Mouse (Mus musculus) olfactory bulb, adult 2 months (tissue): ENCODE results near the gene Dnm2. TPM values are rescaled to one million over a fixed set of nuclear protein-coding genes. Genes with fewer than 3 reads are reported as not detected.
A peak's percentile ranks its signal among the peaks of the same experiment; 100 is the strongest.

Source experiments
- H3K27ac ChIP-seq: fragments of 200-500 bp; 2 replicates; pipeline ENCODE4 v1.5.1; 2012; ENCODE audit warnings: low read depth, low read length; ENCODE audit not compliant: insufficient read depth
- H3K4me1 ChIP-seq: fragments of 200-500 bp; 2 replicates; pipeline ENCODE4 v1.6.1; 2012; ENCODE audit warnings: low read length; ENCODE audit not compliant: control insufficient read depth, insufficient read depth
- H3K4me3 ChIP-seq: fragments of 200-500 bp; 2 replicates; pipeline ENCODE4 v1.5.1; 2012; ENCODE audit warnings: mild to moderate bottlenecking, low read depth, low read length, moderate library complexity; ENCODE audit not compliant: insufficient read depth
- CTCF ChIP-seq: fragments of 200-500 bp; IDR thresholded peaks from 2 replicates; pipeline ENCODE4 v1.5.1; 2012; ENCODE audit warnings: low read depth, mild to moderate bottlenecking, low read length, moderate library complexity; ENCODE audit not compliant: insufficient read depth
- POLR2A ChIP-seq: fragments of 200-500 bp; IDR thresholded peaks from 2 replicates; pipeline ENCODE4 v1.6.1; 2012; ENCODE audit warnings: mild to moderate bottlenecking, low read depth, low read length, moderate library complexity; ENCODE audit not compliant: insufficient read depth
- WGBS: fragments of 180-500 bp; shearing (Covaris S2); methylation state at CpG from one replicate; pipeline ENCODE4 v1.1.7; 2018; 5-methylcytosine and 5-hydroxymethylcytosine counted together
- polyA plus RNA-seq: library from polyadenylated mRNA; stranded (reverse); fragments of >200 nt; gene quantifications from 2 replicates; pipeline ENCODE4 v1.2.4, GENCODE M21; 2012; ENCODE audit warnings: low replicate concordance; ENCODE audit not compliant: missing spikeins, insufficient read depth, insufficient read length

Dnm2 gene
- polyA plus RNA-seq, 1 experiment: 371 TPM

DNA sequence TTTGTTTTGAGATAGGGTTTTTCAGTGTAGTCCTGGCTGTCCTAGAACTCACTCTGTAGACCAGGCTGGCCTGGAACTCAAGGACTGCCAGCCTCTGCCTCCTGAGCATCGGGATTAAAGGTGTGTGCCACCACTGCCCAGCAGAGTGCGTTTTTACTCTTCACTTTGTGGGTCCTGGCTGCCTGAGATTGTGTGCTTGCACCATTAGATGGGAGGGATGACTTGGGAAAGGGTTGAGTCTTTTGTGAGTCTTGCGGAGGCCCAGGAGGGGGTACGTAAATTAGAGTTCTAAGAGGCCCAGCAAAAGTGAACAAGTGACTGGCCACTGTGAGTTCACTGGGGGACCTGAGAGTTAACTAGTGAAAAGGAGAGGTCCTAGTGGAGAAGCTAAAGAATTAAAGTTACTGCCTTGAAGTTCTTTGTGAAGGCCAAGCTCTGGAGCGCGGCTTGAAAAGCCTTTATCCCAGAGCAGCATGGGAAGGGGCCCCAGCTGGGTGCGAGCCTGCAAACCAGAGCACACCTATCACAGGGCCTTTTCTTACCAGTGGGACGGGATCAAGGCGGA lies 120.7 kb downstream of the Dnm2 start:
- Histone ChIP-seq H3K27ac (no peak overlapping the region), H3K4me1 (peaks cover 3% of the 10 kb centered on the region; the same call in 1 of the 2 replicates), H3K4me3 (peak overlapping the region; percentile 88)
- TF ChIP-seq CTCF (no peak), POLR2A (no peak)
- 19% methylated on average over 9 of the region's 9 CpGs for WGBS

DNA sequence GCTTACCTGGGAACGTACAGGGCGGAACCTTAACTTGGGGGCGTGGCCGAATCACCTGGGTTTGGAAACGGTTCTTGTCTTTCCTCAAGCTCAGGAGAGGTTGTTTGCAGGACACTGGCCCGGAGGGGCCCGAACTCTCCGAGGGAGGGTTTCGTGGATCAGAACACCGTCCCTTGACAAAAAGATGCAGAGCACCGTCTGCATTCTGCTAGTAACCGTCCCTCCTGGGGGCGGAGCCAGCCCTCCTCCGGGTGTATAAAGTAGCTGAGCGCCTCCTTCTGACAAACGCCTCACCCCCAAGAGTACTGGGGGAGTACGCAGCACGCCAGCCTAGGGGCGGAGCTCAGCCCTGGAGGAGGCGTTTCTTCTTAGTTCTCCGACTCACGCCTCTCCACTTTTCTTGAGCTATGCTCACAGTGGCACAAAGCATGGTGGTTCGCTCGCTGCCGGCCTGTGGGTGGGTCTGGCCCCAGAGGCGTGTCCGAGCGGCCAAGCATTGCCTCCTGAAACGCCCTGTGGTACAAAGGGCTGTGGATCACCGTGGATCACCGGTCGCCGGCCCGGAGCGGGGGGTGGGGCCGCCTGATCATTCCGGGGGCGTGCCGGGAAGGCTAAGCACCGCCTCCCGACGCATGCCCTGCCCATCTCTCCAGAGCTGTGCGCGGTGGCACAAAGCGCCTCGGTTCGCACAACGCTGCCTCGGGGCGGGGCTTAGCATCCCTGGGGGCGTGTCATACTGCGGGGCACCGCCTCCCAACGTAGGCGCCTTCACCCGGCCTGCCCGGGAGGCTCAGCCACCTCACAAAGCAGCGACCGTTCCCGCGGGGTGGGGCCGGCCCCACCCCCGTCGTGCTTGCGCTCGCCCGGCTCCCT lies 121.4 kb downstream of the Dnm2 start:
- TF ChIP-seq POLR2A: no peak
- no peak; the same call in 1 of the 2 replicates for TF ChIP-seq CTCF
- peak overlapping the region; percentile 76 for H3K27ac ChIP-seq
- H3K4me3 ChIP-seq: peak overlapping the region; percentile 88
- H3K4me1 ChIP-seq: peaks cover 3% of the 10 kb centered on the region; the same call in 1 of the 2 replicates
- WGBS: under 1% methylated on average over 67 of the region's 67 CpGs

DNA sequence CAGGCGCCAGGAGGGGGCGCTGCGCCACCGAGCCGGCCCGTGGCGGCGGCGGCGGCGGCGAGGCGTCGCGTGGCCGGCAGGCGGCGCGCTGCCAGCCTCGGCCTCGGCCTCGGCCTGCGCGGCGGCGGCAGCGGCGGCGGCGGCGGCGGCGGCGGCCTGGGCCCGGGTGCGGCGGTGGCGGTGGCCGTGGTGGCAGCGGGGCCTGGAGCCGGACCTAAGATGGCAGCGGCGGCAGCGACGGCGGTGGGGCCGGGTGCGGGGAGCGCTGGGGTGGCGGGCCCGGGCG lies 122.0 kb downstream of the Dnm2 start, which contains the start of gene Carm1:
Gene Carm1, plus strand, starts transcription at position 106 of the 286 bp plus-strand sequence.
- H3K4me1 ChIP-seq: peaks cover 3% of the 10 kb centered on the region; the same call in 1 of the 2 replicates
- 34% methylated on average over 52 of the region's 52 CpGs for WGBS
- peak within 1 kb of the TSS; percentile 88 for H3K4me3 ChIP-seq
- no peak for TF ChIP-seq POLR2A
- peak; percentile 71; the same call in 1 of the 2 replicates for TF ChIP-seq CTCF
- H3K27ac ChIP-seq: peak within 1 kb of the TSS; percentile 87

DNA sequence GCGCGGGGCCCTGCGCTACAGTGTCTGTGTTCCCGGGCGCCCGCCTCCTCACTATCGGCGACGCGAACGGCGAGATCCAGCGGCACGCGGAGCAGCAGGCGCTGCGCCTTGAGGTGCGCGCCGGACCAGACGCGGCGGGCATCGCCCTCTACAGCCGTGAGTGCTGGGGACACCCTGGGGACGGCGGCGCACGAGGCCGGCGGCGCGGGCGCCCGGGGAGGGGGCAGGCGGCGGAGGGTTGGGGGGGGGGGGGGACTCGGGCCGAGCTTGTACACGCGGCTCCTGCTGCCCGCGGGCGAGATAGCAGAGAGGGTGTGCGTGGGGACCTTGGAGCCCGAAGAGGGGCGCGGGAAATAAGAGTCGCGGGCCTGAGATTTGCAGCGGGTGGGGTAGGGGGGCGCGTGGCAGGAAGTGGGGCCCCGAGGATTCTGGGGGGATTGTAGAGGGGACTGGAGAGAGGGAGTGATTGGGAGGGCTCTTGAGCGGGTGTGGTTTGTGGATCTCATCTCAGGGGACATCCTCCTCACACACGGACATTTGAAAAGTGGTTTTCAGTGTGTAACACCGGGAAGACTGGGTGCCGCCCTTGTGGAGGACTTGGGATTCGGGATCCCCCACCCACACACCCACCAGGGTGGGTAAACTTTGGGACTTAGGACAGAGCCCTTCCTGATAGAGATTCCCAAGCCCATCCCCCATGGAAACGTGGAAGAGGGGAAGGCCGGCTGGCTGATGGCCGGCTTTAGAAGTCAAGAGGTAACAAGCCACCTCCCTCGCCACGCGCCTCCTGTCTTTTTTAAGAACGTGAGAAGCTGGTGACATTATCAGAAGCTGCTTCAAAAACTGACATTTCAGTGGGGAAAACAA lies 122.6 kb downstream of the Dnm2 start:
- TF ChIP-seq POLR2A (no peak; the same call in 1 of the 2 replicates), CTCF (no peak)
- 1% methylated on average over 58 of the region's 66 CpGs for WGBS
- Histone ChIP-seq H3K4me3 (peak overlapping the region; percentile 88), H3K4me1 (peaks cover 3% of the 10 kb centered on the region; the same call in 1 of the 2 replicates), H3K27ac (peak overlapping the region; percentile 87)

DNA sequence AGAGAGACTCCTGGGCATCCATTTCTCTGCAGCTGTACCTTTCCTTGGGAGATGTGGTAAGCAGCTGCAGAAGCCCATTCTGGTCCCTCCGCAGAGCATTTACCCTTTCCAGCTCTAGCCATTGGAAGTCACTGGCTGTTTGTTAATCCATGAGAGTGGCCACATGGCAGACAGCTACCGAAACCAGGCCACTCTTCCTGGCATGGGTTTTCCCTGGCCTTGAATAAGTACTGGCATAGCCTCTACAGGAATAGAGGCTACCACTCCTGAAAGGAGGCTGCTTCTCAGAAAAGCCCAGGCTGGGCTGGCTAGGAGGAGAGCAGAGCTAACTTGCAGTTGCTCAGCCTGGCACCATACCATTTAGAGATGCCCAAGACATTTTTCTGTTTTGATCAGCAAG lies 126.3 kb downstream of the Dnm2 start:
- no peak overlapping the region for H3K4me3 ChIP-seq
- H3K27ac ChIP-seq: no peak overlapping the region
- no peak for TF ChIP-seq CTCF
- TF ChIP-seq POLR2A: no peak
- H3K4me1 ChIP-seq: peaks cover 4% of the 10 kb centered on the region
- 67% methylated on average over 2 of the region's 2 CpGs for WGBS

GRCm38 (mm10) chr9:21553607-21554273 lies 129.0 kb downstream of the Dnm2 start:
- peaks cover 4% of the 10 kb centered on the region for H3K4me1 ChIP-seq
- no peak overlapping the region for H3K4me3 ChIP-seq
- TF ChIP-seq CTCF (no peak), POLR2A (no peak)
- 87% methylated on average over 6 of the region's 6 CpGs for WGBS
- H3K27ac ChIP-seq: no peak overlapping the region

GRCm38 (mm10) chr9:21555198-21555742 lies 130.6 kb downstream of the Dnm2 start:
- Histone ChIP-seq H3K4me3 (no peak overlapping the region), H3K27ac (no peak overlapping the region), H3K4me1 (peaks cover 4% of the 10 kb centered on the region)
- 65% methylated on average over 6 of the region's 6 CpGs for WGBS
- TF ChIP-seq POLR2A (no peak), CTCF (no peak)

DNA sequence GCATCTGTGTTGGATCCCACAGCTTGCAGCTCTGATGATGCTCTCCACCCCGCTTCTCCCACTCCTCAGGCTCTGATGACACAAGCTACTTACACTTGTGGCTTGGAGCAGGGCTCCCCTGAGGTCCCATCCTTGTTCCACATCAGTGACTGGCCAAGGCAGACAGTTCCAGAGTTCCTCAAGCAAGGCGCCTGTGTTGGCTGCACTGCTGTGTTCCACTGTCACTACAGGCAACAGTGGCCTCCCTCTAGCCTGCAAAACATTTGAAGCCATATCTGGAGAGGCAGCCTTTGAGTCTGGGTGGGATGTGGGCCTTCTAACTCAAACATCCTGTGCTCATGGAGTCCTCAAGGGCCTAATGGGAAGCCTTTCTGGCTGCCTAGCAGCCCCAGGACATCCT lies 132.3 kb downstream of the Dnm2 start:
- TF ChIP-seq CTCF (no peak), POLR2A (no peak)
- WGBS: 80% methylated on average over 2 of the region's 2 CpGs

More for the DNA sequence above, 132.3 kb downstream of the Dnm2 start:
- no peak overlapping the region for H3K4me3 ChIP-seq
- H3K27ac ChIP-seq: no peak overlapping the region
- peaks cover 4% of the 10 kb centered on the region for H3K4me1 ChIP-seq

Other genes starting within 250 kb of the Dnm2 start
- not detected in 2 replicates for gene Keap1, start 185.5 kb upstream of the Dnm2 start, polyA plus RNA-seq
- gene S1pr5, start 176.5 kb upstream of the Dnm2 start, polyA plus RNA-seq: not detected in 2 replicates
- not detected in 2 replicates for gene Atg4d, start 159.6 kb upstream of the Dnm2 start, polyA plus RNA-seq
- not detected in 2 replicates for gene Kri1, start 136.9 kb upstream of the Dnm2 start, polyA plus RNA-seq
- gene Cdkn2d, start 133.5 kb upstream of the Dnm2 start, polyA plus RNA-seq: not detected in 2 replicates
- not detected in 2 replicates for gene Ap1m2, start 112.6 kb upstream of the Dnm2 start, polyA plus RNA-seq
- 356 TPM in 1 of 2 replicates, not detected in the other for gene Slc44a2, start 104.2 kb upstream of the Dnm2 start, polyA plus RNA-seq
- gene Ilf3, start 57.0 kb upstream of the Dnm2 start, polyA plus RNA-seq: not detected in 2 replicates
- gene Qtrt1, start 13.1 kb upstream of the Dnm2 start, polyA plus RNA-seq: not detected in 2 replicates
- gene Tmed1, start 85.3 kb downstream of the Dnm2 start, polyA plus RNA-seq: not detected in 2 replicates
- not detected in 2 replicates for gene AB124611, start 101.3 kb downstream of the Dnm2 start, polyA plus RNA-seq
- gene Carm1, start 122.0 kb downstream of the Dnm2 start, polyA plus RNA-seq: not detected in 2 replicates
- not detected in 2 replicates for gene Timm29, start 167.8 kb downstream of the Dnm2 start, polyA plus RNA-seq
- not detected in 2 replicates for gene Yipf2, start 167.9 kb downstream of the Dnm2 start, polyA plus RNA-seq
- gene Smarca4, start 191.3 kb downstream of the Dnm2 start, polyA plus RNA-seq: 109 and 120 TPM in 2 replicates